Mouse (Mus musculus) myocyte (in vitro differentiated cells): Measurements from ENCODE around the gene Chst15.

Experiments
- MAX ChIP-seq: IDR thresholded peaks from one replicate; pipeline ENCODE4 v1.6.1; 2011; ENCODE audit warnings: low read depth, mild to moderate bottlenecking, control low read depth
- MYOG ChIP-seq, 3 experiments: IDR thresholded peaks; one replicate each; pipeline ENCODE4 v1.6.1; 2011; ENCODE audit warnings: control low read depth in 2 of 3, low read depth in 2 of 3, mild to moderate bottlenecking in 2 of 3; ENCODE audit not compliant: insufficient read length in 2 of 3, control insufficient read depth in 1 of 3, insufficient read depth in 1 of 3
- POLR2A ChIP-seq: IDR thresholded peaks from one replicate; pipeline ENCODE4 v1.6.1; 2011; ENCODE audit warnings: low read depth, mild to moderate bottlenecking, control low read depth, moderate library complexity; ENCODE audit not compliant: insufficient read length
- POLR2AphosphoS2 ChIP-seq: IDR thresholded peaks from one replicate; pipeline ENCODE4 v1.6.1; 2011; ENCODE audit warnings: low read depth, control low read depth; ENCODE audit not compliant: insufficient read length
- SRF ChIP-seq: IDR thresholded peaks from one replicate; pipeline ENCODE4 v1.6.1; 2011; ENCODE audit warnings: low read depth; ENCODE audit not compliant: control insufficient read depth, insufficient read length
- TCF12 ChIP-seq: IDR thresholded peaks from one replicate; pipeline ENCODE4 v1.6.1; 2011; ENCODE audit warnings: mild to moderate bottlenecking, control low read depth; ENCODE audit not compliant: poor library complexity, insufficient read depth, severe bottlenecking

DNA sequence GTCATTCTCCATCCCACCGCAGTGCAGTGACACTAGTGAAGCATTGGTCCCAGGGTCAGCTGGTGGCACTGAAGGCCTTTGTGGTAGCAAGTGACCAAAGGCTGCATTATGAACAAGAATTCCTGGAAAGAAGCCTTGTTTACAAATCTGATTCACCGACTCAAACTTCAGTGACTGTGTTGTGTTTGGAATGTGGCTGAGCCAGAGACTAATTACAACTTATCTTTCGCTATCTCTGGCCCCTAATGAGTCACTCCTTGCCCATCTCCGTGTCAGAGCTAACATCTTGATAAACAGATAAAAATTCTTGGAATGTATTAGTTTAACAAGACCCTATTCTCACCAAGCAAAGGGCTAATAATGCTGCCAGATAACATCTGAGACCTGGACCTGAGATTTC is 27.6 kb upstream of the Chst15 start:
- TF ChIP-seq MYOG (IDR thresholded peaks at IDR 0.05; ENCODE audit: control insufficient read depth in 1 of 3, insufficient read depth in 1 of 3, insufficient read length in 2 of 3, low read depth in 2 of 3) (no peak), POLR2A (no peak), TCF12 (no peak), POLR2AphosphoS2 (no peak), MAX (no peak), SRF (no peak)
